Mouse (Mus musculus) monocyte, adult 2 months (primary cell): ENCODE data around the gene Rbfox3.
A peak's percentile ranks its signal among the peaks of the same experiment; 100 is the strongest.

ENCODE experiments used
- DNase-seq, 2 experiments: peaks; one replicate each; pipeline ENCODE4 v3.0.0; 2022; ENCODE audit warnings: low spot score in 2 of 2, low read depth in 1 of 2

Rbfox3 gene

DNA sequence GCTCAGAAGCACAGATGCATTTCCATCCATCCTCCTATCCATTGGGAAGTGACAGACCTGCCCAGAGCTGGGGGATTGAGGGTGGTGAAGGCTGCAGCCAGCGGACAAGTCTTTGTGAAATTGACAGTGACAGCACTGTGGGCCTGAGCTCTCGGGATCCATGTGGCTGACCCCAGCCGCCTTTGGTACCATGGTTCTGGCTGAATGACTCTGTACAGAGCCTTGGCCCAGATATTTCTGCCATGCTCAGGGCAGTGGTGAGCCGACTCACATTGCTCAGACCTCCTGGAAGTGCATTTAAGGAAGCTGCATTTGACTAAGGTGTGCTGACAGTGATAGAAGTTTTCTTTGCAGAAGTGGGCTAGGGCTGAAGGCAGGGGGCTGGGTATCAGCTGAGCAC is 144.0 kb downstream of the Rbfox3 start:
- DNase-seq: no peak

DNA sequence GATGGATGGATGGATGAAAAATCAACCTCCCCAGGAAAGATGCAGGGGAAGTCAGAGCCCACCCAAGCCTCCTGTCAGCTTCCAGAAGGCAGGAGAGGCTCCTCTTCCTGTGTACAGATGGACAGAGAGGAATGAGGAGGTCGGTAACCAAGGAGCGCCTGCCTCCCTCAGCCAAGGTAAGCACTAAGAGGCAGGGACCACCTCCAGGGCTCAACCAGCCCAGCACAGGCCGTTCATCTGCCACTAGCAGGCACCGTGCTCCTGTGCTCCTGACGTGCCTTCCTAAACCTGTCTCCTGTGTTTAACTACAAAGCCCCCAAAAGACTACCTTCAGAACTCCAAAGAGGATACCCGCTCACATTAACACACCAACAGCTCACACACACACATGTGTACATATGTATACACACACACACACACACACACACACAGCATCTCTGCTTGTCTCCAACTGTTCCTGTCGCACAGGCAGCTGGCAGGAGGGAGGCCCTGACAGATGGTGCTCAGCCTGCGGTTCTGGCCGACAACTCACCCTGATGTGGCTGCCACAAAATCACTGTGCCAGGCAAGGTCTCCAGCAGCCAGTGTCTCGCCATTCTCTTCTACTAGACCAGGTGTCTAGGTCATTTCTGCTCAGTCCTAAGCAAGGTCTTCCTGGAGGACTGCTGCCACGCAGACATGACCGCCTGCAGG is 151.0 kb downstream of the Rbfox3 start:
- DNase-seq: no peak

DNA sequence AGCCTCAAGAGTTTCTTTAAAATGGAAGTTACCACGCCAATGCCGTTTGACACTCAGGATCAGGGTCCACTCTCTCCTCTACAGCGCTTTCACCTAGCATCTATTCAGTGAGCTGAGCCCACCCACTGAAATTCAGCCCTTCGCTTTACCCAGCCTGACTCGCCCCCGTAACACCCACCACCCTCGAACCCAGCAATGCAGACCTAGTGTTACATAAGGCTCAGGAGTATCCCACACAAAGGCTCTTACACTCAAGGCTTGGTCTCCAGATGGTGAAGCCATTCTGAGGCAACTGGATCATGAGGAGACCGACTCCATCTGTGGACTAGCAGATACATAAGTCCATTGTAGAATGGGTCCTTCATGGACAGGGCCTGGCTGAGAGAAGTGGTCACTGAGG is 152.2 kb downstream of the Rbfox3 start:
- DNase-seq: no peak

DNA sequence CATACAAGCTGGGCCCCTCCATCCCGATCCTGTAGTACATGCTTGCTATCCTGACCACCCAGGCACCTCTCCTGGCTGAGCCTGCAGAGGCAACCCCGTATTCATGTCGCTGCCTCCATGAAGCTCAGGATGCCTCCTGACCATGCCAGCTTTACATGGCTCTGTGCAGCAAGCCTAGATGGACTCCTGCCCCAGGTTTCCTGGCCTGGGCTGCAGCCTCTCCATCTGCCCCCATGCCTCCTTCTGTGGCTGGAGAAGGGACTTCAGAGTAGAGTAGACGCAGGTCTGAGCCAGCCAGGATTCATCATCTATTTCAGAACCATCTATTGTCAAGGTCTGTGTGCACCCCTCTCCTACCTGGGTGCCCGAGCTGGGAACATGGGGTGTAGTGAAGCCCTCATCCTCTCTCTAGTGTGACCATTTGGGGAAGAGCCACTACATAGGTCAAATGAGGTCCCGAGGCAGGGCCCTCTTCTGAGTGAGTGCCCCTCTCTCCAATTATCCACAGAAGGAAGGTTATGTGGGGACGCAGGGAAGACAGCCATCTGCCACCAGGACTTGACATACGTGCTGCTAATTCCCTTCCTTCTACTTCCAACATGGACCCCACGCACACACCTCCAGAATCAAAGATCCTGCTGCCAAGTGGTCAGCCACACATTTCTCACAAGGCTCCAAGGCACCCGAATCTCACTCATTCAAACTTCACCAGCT is 153.0 kb downstream of the Rbfox3 start:
- no peak for DNase-seq

DNA sequence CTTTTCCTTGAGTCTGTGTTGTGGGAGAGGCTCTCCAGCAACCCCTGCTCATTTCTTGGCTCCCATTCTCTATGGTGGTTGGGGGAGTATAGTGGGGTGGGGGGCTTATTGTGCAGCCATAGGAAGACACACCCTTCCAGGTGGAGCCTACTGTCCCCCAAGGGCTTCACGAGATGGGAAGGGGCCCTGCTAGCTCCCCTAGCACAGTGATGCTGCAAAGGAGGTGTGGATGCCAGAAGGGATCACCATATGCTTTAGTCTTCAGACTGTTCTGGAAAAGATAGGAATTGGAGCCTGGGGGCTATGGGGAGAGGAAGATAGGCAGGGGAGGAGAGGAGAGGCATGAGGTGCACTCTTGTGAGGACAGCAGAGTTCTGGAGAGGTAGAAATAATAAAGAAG is 153.9 kb downstream of the Rbfox3 start:
- no peak for DNase-seq

DNA sequence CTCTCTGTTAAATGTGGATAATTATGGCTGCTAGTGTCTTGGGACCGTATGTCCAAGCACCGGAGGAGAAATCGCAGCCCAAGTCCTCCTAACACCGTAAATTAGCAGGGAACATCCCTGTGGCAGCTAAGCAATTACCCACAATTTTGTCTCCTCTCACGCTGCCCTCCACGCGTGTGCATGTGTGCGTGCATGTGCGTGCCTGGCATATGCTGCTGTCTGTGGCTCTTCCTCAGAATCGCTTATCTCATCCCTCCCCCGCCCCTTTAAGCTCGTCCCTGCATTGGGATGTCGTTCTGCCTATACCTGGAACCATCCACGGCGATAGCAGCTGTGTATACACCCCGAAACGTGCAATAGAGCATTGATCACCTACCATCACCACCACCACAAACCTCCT is 156.4 kb downstream of the Rbfox3 start:
- no peak for DNase-seq

- no peak for DNase-seq
Measured at GRCm38 (mm10) chr11:118754535-118754934, 156.9 kb downstream of the Rbfox3 start.

- DNase-seq: no peak
Measured at GRCm38 (mm10) chr11:118751879-118752616, 159.3 kb downstream of the Rbfox3 start.

DNA sequence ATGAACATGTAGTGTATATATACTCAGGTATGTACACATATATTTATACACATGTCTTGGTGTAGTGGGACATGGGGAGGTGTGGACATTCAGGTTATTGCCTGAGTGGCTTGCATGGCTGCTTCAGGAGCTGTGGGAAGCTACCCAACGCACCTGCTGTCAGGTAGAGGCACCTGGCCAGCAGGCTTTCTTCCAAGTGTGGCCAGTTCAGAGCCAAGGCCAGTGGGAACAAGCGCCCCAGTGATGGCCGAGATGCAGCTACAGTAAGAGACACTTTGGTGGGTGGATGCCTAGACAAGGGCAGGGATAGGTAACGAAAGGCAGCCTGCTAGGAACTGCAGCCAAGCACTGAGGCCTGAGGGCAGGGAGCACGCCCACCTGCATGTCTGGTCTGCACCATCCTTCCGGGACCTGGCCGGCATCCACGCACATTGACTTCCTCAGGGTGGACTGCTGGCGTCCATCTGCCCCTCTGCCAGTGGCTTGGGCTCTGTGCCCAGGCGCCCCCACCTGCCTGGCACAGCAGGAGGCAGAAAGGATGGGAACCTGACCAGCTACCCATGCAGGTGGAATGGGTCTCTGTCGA is 160.6 kb downstream of the Rbfox3 start:
- no peak for DNase-seq

GRCm38 (mm10) chr11:118749541-118749940 is 161.9 kb downstream of the Rbfox3 start:
- no peak for DNase-seq

DNA sequence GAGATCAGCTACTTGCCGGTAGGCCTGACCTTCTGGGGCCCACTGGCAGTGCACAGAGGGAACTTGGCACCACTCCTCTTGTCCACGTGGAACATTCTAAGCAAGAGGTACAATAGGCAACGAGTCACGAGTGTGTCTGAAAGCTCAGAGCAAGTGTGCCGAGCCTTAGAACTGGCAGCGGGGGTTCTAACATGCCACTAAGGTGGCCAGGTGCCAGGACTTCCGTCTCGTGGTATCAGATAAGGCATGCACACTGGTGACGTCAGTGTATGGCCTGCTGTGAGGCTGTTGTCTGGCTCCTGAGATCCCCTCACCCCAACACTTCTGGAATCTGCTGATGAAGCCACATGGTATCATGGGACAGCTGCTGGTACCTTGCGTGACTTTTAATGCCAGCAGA is 162.8 kb downstream of the Rbfox3 start:
- DNase-seq: no peak

- no peak for DNase-seq
Measured at GRCm38 (mm10) chr11:118745279-118745678, 166.1 kb downstream of the Rbfox3 start.

GRCm38 (mm10) chr11:118744782-118745181 is 166.6 kb downstream of the Rbfox3 start:
- DNase-seq: no peak

- DNase-seq: no peak
Measured at GRCm38 (mm10) chr11:118742762-118743161, 168.6 kb downstream of the Rbfox3 start.

GRCm38 (mm10) chr11:118741262-118741661 is 170.1 kb downstream of the Rbfox3 start:
- no peak for DNase-seq

DNA sequence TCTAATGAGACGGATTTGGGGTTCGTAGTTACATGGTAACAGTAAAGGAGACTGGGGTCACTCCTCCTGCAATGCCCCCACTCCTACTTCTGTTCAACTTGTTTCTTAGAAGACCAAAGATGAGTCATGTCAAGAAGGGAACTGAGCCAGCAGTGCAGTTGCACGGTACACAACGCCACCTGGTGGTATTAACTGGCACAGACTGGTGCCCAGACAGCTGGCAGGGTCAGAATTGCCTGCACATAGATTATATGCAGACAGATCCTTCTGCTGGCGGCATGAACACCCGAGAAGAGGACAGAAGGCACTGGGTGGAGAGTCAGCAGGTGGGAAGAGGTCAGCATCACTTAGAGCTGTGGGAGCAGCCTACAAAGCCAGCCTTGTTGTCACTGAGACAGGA is 171.4 kb downstream of the Rbfox3 start:
- peak in 1 of 2 experiments; percentile 40 for DNase-seq

DNA sequence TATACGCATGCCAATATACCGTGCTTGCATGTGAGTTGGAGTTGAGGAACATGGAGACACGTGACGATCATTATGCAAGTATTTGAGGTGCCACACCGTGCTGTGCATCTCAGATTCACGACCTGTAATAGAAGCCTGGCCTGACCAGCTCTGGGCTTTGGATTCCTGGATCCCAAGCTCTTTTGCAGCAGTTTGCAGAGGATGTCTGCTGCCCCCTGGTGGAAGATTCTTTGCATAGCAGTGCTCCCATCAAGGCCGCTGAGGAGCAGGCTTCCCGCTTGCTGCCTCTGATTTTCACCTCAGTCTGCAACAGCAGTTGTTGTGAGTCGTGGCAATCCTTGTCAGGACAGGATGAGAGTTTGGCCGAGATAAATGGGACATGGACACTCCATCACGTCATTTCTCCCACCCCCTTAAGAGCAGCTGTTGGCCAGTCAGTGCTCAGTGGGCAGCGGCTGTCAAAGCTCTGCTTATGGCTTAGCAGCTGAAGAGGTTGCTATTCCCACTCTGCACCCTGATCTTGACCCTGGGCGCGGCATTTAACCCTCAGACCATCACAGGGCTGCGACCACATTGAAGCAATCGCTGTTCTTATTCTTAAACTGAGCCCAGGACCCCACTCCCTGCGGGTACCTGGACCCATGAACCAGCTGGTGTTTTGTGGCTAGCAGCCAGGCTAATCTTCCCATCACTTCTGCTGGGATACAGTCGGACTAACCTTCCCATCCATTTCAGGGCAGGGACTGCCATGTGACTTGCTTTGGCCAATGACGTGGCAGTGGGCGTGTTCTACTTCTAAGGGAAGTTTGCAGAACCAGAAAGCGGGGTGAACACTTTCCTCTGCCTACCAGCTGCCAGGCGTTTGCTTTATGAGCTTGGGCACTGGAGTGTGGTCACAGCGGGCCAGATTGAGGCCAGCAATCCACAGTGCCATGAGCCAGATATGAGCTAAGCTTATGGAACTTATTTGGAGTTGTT is 172.3 kb downstream of the Rbfox3 start:
- DNase-seq: peak in 1 of 2 experiments; percentile 31

- DNase-seq: no peak
Measured at GRCm38 (mm10) chr11:118738323-118738722, 173.1 kb downstream of the Rbfox3 start.

- DNase-seq: no peak
Measured at GRCm38 (mm10) chr11:118737821-118738220, 173.6 kb downstream of the Rbfox3 start.

- DNase-seq: no peak
Measured at GRCm38 (mm10) chr11:118736993-118737392, 174.4 kb downstream of the Rbfox3 start.

DNA sequence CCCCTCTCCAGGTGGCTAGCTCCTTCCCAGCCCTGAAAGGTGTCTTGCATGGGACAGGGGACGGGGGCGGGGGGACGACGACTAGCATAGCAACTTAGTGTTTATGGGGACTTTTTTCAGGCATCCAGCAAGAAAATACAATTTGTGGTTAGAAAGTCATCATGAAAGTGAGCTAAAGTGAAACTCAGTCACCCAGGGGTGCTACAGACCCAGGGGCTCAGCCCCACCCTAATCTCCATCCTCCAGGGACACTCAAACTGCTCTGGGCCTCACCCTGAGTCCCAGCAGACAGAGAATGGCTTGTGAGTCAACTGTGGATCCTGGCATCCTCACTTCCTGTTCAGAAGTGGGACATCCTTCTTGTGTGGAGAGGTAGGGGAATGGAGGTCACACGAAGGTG is 179.7 kb downstream of the Rbfox3 start:
- no peak for DNase-seq
